Mouse (Mus musculus): ENCODE measurements around the gene Smg7.
A peak's percentile ranks its signal among the peaks of the same experiment; 100 is the strongest.

Smg7 gene

DNA sequence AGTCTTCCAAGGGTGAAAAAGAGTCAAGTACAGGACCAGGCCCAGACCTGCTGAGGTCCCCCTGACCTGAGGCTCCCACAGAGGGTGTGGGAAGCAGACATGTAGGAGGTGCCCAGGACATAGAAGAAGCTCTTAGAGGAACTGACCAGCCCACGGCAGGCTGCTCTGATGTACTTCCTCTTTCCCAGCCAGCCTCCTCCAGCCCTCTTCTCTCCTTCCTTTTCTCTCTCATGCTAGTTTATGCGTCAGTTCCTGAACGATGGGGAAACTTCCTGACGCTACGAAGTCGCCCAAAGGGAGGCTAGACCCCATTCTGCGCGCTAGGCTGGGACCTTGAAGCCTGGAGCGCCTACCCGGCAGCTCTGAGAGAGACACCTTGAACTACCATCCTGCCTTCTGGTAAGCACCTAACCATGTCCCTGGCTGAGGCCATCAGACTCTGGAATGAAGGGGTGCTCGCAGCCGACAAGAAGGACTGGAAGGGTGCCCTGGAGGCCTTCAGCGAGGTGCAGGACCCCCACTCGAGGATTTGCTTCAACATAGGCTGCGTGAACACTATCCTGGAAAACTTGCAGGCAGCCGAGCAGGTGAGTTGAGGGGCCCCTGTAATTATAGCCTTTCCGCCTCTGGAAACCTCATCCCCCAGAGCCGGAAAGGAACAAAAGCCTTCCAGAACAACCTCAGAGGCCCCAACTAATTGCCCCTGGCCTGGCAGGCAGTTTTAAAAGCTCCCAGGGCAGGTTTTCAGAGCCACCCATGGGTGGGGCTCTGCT is 94.6 kb downstream of the Smg7 start:
- DNase-seq (ENCODE audit: low read depth), result peak; percentile 83

- DNase-seq (ENCODE audit: low read depth), result no peak
These were observed 97.5 kb downstream of the Smg7 start for GRCm38 (mm10) chr1:152804907-152805306.

GRCm38 (mm10) chr1:152800633-152801176 is 101.7 kb downstream of the Smg7 start:
- DNase-seq (ENCODE audit: low read depth), result no peak

DNA sequence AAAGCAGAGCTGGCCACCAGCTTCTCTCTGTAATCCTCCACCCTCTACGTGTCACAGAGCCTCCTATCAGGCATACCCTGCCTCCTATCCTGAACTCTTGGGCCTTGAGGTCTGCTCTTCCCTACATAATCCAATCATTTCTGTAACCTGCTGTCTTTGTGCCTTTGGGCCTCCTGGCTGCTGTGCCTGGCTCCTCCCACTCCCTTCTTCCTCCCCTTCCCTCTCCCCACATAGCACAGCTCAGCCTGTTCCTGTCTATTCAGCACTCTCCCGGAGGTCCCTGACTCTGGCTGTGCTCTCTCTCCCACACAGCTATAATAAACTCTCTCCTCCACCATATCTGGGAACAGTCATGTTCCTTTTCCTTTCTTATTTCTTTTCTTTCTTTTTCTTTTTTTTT is 102.5 kb downstream of the Smg7 start, which contains the start of gene Ncf2:
Ncf2 (plus strand) TSS at position 298 of the 400 bp plus-strand sequence.
- DNase-seq (ENCODE audit: low read depth), result peak; percentile 50

DNA sequence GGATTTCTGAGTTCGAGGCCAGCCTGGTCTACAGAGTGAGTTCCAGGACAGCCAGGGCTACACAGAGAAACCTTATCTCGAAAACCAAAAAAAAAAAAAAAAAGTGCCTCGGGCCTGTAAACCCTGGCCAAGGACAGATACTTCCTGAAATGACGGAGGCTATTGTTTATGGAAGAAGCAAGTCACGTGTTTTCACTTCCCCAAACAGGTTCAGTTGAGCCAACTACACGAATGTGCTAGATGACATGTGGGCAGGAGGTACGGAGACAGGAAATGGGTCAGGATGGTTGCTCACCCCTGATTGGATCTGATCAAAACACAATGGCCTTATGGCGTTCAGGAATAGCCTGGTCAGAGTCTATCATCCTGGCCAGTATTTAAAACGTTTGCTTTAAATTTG is 104.3 kb downstream of the Smg7 start:
- DNase-seq (ENCODE audit: low read depth), result peak; percentile 93

DNA sequence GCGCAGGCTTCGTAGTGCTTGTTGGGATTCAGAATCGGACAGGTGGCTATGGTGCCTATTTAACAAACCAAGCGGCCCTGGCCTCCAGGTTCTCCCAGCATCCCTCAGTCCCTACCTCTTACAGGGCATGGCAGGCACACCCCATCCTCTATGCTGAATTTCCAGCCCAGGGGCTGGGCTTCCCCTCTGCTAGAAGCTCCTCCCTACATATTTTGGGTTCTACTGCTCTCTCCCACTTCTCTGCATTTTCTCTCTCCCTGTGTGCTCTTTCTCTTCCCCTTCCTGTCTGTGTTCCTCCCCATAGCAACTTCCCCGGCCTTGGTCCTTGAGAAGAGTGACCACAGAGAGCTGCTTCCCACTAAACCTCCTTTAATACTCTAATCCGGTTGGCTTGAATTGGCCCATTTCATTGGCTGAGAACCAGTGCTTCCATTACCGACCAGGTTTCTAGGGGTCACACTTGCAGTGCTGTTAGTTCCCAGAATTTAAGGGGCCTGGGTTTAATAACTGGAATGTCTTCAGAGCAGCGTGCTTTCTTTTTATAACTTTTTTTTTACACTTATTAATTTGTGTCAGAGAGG is 105.7 kb downstream of the Smg7 start:
- no peak for DNase-seq (ENCODE audit: low read depth)

DNA sequence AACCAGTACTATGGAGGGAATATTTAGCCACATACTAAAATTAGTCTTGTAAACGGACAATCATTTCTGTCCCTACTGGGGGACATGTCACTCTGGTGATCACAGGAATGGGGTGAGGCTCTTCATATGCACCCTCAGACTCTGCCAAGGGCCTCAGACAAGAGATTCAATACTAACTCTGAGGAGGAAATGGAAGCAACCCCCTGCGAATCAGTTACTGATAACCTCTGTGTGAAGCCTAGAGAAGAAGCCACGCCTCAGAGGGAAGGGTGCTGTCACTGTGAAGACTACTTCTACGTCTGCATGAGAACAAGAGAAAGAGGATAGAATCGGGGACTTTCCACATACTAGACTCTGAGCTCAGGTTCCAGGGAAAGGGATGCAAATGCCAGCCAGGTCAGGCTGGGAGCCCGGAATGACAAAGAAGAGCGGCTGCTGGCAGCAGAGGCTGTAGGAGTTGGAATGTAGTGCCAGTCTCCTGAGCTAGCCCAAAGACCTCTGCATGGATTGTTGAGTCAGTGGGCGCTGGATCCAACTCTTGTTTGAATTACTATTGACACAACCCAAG is 106.7 kb downstream of the Smg7 start:
- DNase-seq (ENCODE audit: low read depth), result no peak

GRCm38 (mm10) chr1:152793495-152794130 is 108.8 kb downstream of the Smg7 start:
- DNase-seq (ENCODE audit: low read depth), result no peak

- DNase-seq (ENCODE audit: low read depth), result no peak
These were observed 109.5 kb downstream of the Smg7 start for GRCm38 (mm10) chr1:152792736-152793494.

GRCm38 (mm10) chr1:152791269-152791668 is 111.2 kb downstream of the Smg7 start:
- no peak for DNase-seq (ENCODE audit: low read depth)

- DNase-seq (ENCODE audit: low read depth), result no peak
These were observed 111.6 kb downstream of the Smg7 start for GRCm38 (mm10) chr1:152790821-152791220.

- DNase-seq (ENCODE audit: low read depth), result peak; percentile 93
These were observed 112.2 kb downstream of the Smg7 start for GRCm38 (mm10) chr1:152790254-152790653.

DNA sequence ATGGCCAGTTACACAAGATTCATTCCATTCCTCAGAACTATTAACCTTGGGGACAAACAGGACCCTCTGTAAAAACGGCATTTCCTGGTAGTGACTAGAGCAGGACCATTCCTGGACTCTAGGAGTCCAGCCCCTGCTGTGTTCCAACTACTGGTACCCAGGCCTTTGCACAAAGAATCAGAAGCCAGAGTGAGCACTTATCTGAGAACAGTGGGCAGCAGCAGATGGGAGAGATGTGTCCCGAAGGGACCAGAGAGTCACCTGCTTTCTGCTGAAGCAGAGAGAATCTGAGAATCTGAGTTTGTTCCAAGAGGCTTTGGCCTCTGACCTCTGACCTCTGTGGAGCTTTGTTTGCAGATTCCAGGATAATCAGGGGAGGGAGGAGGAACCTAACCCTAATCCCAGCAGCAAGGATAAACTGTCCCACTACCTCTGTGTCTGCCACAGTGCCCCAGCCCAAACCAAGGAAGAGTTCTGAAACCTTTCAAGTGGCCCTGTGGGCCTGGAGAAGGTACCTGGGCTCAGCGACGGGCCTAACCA is 114.3 kb downstream of the Smg7 start:
- no peak for DNase-seq (ENCODE audit: low read depth)

Data from 416B (cell line).